Mouse (Mus musculus): ENCODE results near the gene Grip1. TPM values are rescaled to one million over a fixed set of nuclear protein-coding genes. Genes with fewer than 3 reads are reported as not detected.

Grip1 gene
- polyA plus RNA-seq, 1 experiment from 2014 or later, result 18.5 TPM

GRCm38 (mm10) chr10:119614726-119615125 lies 161.1 kb downstream of the Grip1 start:
- WGBS, result 50% methylated on average over 7 of the region's 7 CpGs
- Histone ChIP-seq H3K9ac (no peak overlapping the region), H3K4me1 (replicated peaks; ENCODE audit: control insufficient read depth, insufficient read depth, low read length) (peaks cover 8% of the 10 kb centered on the region; the same call in 1 of the 2 replicates), H3K36me3 (replicated peaks; ENCODE audit: control insufficient read depth, insufficient read depth) (no peaks in the 10 kb centered on the region), H3K27me3 (ENCODE audit: control insufficient read depth, insufficient read depth, low read length) (no peaks in the 10 kb centered on the region), H3K4me2 (replicated peaks) (0 out of 2 replicates have a peak overlapping the region, but pooled peaks have one; percentile 4), H3K9me3 (ENCODE audit: control insufficient read depth, low read length) (no peaks in the 10 kb centered on the region), H3K27ac (no peak overlapping the region), H3K4me3 (replicated peaks; ENCODE audit: low read length) (no peak overlapping the region)
- DNase-seq (ENCODE audit: low spot score) (no peak), ATAC-seq (ENCODE audit: low FRiP score) (no peak)

DNA sequence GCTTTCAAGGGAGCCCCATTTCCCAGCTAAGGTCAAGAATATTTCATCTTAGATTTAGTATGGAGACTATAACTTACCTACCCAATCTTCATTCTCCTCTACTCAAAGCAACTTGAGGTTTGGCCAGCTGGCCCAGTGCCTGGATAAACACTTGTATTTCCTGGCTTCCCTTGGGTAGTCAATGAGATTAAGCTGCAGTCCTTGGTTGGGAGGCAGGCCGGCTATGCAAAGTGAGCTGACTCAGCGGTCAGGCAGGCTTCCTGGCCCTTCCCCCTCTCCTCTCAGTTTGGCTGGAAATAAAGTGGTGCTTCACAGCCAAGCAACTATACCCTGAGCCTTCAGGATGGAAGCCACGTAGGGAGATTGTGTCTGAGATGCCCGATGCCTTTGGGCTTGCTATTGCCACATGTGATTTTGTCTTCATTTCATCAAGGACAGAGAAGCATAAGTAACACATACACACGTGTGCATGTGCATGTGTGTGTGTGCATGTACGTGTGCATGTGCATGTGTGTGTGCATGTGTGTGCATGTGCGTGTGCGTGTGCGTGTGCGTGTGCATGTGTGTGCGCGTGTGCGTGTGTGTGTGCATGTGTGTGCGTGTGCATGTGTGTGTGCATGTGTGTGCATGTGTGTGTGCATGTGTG lies 161.7 kb downstream of the Grip1 start:
- Histone ChIP-seq H3K27ac (no peak overlapping the region), H3K4me3 (replicated peaks; ENCODE audit: low read length) (no peak overlapping the region), H3K9me3 (ENCODE audit: control insufficient read depth, low read length) (no peaks in the 10 kb centered on the region), H3K4me1 (replicated peaks; ENCODE audit: control insufficient read depth, insufficient read depth, low read length) (peaks cover 8% of the 10 kb centered on the region; the same call in 1 of the 2 replicates), H3K27me3 (ENCODE audit: control insufficient read depth, insufficient read depth, low read length) (no peaks in the 10 kb centered on the region), H3K9ac (no peak overlapping the region), H3K36me3 (replicated peaks; ENCODE audit: control insufficient read depth, insufficient read depth) (no peaks in the 10 kb centered on the region), H3K4me2 (replicated peaks) (peak overlapping the region; percentile 4; the same call in 1 of the 2 replicates)
- 71% methylated on average over 14 of the region's 14 CpGs for WGBS
- ATAC-seq (ENCODE audit: low FRiP score) (peak; percentile 79; the same call in 1 of the 2 replicates), DNase-seq (ENCODE audit: low spot score) (peak; percentile 77)

DNA sequence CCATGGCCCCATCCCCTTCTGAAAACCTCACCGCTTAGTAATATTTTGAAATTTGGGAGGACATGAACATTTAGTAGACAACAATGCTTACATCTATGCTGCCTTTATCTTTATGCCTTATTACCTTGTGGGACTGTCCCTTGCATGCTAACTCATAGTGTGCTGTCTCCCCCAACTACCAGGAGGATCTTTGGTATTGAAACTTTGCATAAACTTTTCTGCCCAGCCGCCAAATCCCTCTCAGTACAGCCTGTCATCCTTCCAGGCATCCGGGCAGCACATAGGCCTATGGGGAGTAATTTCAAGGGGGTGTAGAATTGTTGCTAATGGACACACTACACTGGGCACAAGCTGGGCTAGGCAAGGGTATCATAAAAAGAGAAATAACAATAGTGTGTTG lies 162.4 kb downstream of the Grip1 start:
- H3K36me3 ChIP-seq (replicated peaks; ENCODE audit: control insufficient read depth, insufficient read depth), result no peaks in the 10 kb centered on the region
- H3K4me3 ChIP-seq (replicated peaks; ENCODE audit: low read length), result no peak overlapping the region
- H3K9ac ChIP-seq, result no peak overlapping the region
- ATAC-seq (ENCODE audit: low FRiP score) (no peak), DNase-seq (ENCODE audit: low spot score) (no peak)
- H3K4me1 ChIP-seq (replicated peaks; ENCODE audit: control insufficient read depth, insufficient read depth, low read length), result peaks cover 8% of the 10 kb centered on the region; the same call in 1 of the 2 replicates
- H3K4me2 ChIP-seq (replicated peaks), result no peak overlapping the region
- no peaks in the 10 kb centered on the region for H3K9me3 ChIP-seq (ENCODE audit: control insufficient read depth, low read length)
- no peaks in the 10 kb centered on the region for H3K27me3 ChIP-seq (ENCODE audit: control insufficient read depth, insufficient read depth, low read length)
- WGBS, result 71% methylated on average over 3 of the region's 3 CpGs
- H3K27ac ChIP-seq, result no peak overlapping the region

DNA sequence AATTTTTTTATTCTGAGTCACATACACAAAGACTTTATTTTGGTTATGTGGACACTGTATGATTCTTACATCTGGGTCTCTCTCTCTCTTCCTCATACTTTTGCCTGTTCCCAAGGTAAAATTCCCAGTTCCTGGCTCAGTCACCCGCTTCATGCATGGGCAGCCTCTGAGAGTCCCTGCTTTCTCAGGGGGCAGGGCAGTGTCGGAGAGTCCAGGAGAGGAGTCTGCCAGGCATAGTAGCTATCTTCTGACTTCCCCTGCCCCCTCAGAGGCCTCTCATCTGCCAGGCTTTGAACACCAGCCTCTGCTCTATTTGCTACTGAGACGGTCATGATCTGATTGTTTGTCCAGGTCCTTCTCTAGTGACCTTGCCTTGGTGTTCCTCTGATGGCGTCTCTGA lies 175.0 kb downstream of the Grip1 start:
- Histone ChIP-seq H3K4me2 (replicated peaks) (no peak overlapping the region), H3K36me3 (replicated peaks; ENCODE audit: control insufficient read depth, insufficient read depth) (no peaks in the 10 kb centered on the region), H3K9me3 (ENCODE audit: control insufficient read depth, low read length) (no peaks in the 10 kb centered on the region), H3K9ac (no peak overlapping the region), H3K4me1 (replicated peaks; ENCODE audit: control insufficient read depth, insufficient read depth, low read length) (no peaks in the 10 kb centered on the region), H3K27me3 (ENCODE audit: control insufficient read depth, insufficient read depth, low read length) (no peaks in the 10 kb centered on the region), H3K4me3 (replicated peaks; ENCODE audit: low read length) (no peak overlapping the region), H3K27ac (no peak overlapping the region)
- WGBS, result 81% methylated on average over 4 of the region's 4 CpGs
- ATAC-seq (ENCODE audit: low FRiP score) (no peak), DNase-seq (ENCODE audit: low spot score) (no peak)

DNA sequence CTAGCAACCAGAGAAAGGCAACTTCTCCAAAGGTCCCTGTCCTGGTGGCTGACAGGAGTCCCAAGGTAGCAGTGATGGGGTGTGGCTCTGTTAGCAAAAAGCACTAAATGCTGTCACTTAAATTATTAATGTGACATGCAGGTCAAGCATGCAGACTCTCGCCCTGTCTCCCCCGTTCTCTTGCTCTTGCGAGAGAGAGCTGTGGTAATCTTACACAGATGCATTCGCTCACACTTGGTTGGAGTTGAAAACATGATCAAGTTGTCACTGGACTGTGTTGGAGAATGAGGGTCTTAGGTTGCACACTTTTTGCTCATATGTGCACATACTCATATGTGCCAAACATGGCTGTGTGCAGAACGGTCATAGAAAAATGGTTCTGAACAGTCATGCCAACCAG lies 176.8 kb downstream of the Grip1 start:
- H3K9ac ChIP-seq, result no peak overlapping the region
- no peak overlapping the region for H3K4me2 ChIP-seq (replicated peaks)
- no peaks in the 10 kb centered on the region for H3K9me3 ChIP-seq (ENCODE audit: control insufficient read depth, low read length)

DNA sequence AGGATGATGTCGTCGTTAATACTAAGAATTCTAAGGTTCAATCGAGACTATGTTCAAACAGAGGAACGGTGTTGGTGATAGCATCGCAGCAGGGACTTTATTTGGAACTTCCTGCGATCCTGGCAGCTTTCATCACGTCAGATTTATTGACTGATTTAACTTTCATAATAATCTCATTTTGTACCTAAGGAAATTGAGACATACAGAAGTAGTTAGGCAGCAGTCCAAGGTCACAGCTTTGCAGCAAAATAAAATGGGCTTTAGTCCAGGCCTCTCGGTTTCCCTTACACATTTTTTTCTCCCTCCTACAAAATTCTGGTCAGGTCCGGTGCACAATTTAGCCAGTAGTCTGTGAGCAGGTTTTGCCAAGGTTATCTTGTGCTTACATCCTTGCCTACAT lies 178.3 kb downstream of the Grip1 start:
- Histone ChIP-seq H3K9ac (no peak overlapping the region), H3K36me3 (replicated peaks; ENCODE audit: control insufficient read depth, insufficient read depth) (no peaks in the 10 kb centered on the region), H3K9me3 (ENCODE audit: control insufficient read depth, low read length) (no peaks in the 10 kb centered on the region), H3K27ac (no peak overlapping the region), H3K4me2 (replicated peaks) (no peak overlapping the region), H3K4me3 (replicated peaks; ENCODE audit: low read length) (no peak overlapping the region), H3K4me1 (replicated peaks; ENCODE audit: control insufficient read depth, insufficient read depth, low read length) (no peaks in the 10 kb centered on the region), H3K27me3 (ENCODE audit: control insufficient read depth, insufficient read depth, low read length) (no peaks in the 10 kb centered on the region)
- DNase-seq (ENCODE audit: low spot score) (no peak), ATAC-seq (ENCODE audit: low FRiP score) (no peak)
- WGBS, result 77% methylated on average over 9 of the region's 9 CpGs

More for the DNA sequence above, 176.8 kb downstream of the Grip1 start:
- Histone ChIP-seq H3K36me3 (replicated peaks; ENCODE audit: control insufficient read depth, insufficient read depth) (no peaks in the 10 kb centered on the region), H3K4me3 (replicated peaks; ENCODE audit: low read length) (no peak overlapping the region), H3K27me3 (ENCODE audit: control insufficient read depth, insufficient read depth, low read length) (no peaks in the 10 kb centered on the region), H3K4me1 (replicated peaks; ENCODE audit: control insufficient read depth, insufficient read depth, low read length) (no peaks in the 10 kb centered on the region), H3K27ac (no peak overlapping the region)
- DNase-seq (ENCODE audit: low spot score) (no peak), ATAC-seq (ENCODE audit: low FRiP score) (no peak)
- 79% methylated on average over 5 of the region's 5 CpGs for WGBS

DNA sequence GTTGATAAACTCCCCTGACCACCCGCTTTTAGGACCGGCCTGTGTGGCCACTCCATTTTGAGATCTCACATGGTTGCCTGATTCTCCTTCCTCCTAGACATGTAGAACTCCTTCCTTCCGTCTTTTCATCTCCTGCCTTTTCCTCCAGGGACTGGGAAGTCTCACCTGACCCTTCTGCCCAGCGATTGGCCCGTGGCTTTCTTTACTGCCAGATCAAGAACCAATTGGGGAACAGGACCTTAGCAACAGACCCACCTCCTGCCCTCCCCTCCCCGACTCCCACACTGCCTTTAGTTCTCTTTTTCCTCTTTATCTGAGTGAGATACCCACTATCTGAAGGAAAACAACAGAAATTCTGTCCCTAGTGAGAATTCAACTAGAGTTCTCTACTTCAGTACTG lies 180.9 kb downstream of the Grip1 start:
- no peak overlapping the region for H3K4me2 ChIP-seq (replicated peaks)
- WGBS, result 78% methylated on average over 6 of the region's 6 CpGs

GRCm38 (mm10) chr10:119640534-119640933 lies 186.9 kb downstream of the Grip1 start:
- no peaks in the 10 kb centered on the region for H3K9me3 ChIP-seq (ENCODE audit: control insufficient read depth, low read length)
- peaks cover 8% of the 10 kb centered on the region; the same call in 1 of the 2 replicates for H3K4me1 ChIP-seq (replicated peaks; ENCODE audit: control insufficient read depth, insufficient read depth, low read length)
- H3K4me3 ChIP-seq (replicated peaks; ENCODE audit: low read length), result no peak overlapping the region
- no peaks in the 10 kb centered on the region for H3K36me3 ChIP-seq (replicated peaks; ENCODE audit: control insufficient read depth, insufficient read depth)
- 72% methylated on average over 10 of the region's 10 CpGs for WGBS
- H3K9ac ChIP-seq, result no peak overlapping the region
- ATAC-seq (ENCODE audit: low FRiP score) (peak; percentile 53; the same call in 1 of the 2 replicates), DNase-seq (ENCODE audit: low spot score) (no peak)
- H3K4me2 ChIP-seq (replicated peaks), result no peak overlapping the region
- no peak overlapping the region for H3K27ac ChIP-seq
- H3K27me3 ChIP-seq (ENCODE audit: control insufficient read depth, insufficient read depth, low read length), result no peaks in the 10 kb centered on the region

More for the DNA sequence above, 180.9 kb downstream of the Grip1 start:
- Histone ChIP-seq H3K36me3 (replicated peaks; ENCODE audit: control insufficient read depth, insufficient read depth) (no peaks in the 10 kb centered on the region), H3K4me1 (replicated peaks; ENCODE audit: control insufficient read depth, insufficient read depth, low read length) (no peaks in the 10 kb centered on the region), H3K27ac (no peak overlapping the region), H3K4me3 (replicated peaks; ENCODE audit: low read length) (no peak overlapping the region), H3K9ac (no peak overlapping the region), H3K27me3 (ENCODE audit: control insufficient read depth, insufficient read depth, low read length) (no peaks in the 10 kb centered on the region), H3K9me3 (ENCODE audit: control insufficient read depth, low read length) (no peaks in the 10 kb centered on the region)
- no peak for DNase-seq (ENCODE audit: low spot score)
- no peak for ATAC-seq (ENCODE audit: low FRiP score)

DNA sequence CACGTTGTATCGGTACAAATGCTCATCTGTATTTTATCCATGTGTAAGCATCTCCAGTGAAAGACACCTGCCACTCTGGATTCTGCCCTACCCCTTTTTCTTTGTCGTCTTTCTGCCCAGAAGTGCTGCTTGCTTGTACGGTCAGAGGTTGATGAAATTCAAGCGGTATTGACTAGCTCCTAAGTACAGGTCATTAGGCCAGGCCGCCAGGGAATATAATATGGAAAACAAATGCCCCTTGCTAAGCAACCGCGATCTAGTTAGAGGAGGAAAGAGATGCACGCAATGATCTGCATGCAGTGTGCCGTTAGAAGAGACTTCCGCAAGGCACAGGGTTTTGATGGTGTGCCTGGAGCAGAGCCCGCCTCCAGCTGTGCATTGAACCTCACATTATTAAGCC lies 187.4 kb downstream of the Grip1 start:
- Histone ChIP-seq H3K4me1 (replicated peaks; ENCODE audit: control insufficient read depth, insufficient read depth, low read length) (peaks cover 8% of the 10 kb centered on the region; the same call in 1 of the 2 replicates), H3K4me2 (replicated peaks) (0 out of 2 replicates have a peak overlapping the region, but pooled peaks have one; percentile 3), H3K9ac (peak overlapping the region; percentile 16; the same call in 1 of the 2 replicates), H3K36me3 (replicated peaks; ENCODE audit: control insufficient read depth, insufficient read depth) (no peaks in the 10 kb centered on the region), H3K4me3 (replicated peaks; ENCODE audit: low read length) (no peak overlapping the region), H3K9me3 (ENCODE audit: control insufficient read depth, low read length) (no peaks in the 10 kb centered on the region), H3K27ac (no peak overlapping the region), H3K27me3 (ENCODE audit: control insufficient read depth, insufficient read depth, low read length) (no peaks in the 10 kb centered on the region)
- no peak for ATAC-seq (ENCODE audit: low FRiP score)
- WGBS, result 49% methylated on average over 12 of the region's 12 CpGs
- DNase-seq (ENCODE audit: low spot score), result no peak

Measured in hindbrain, embryonic 14.5 days (tissue).